Comparison of ENCODE assay signal across 31 mouse cellular contexts in the genomic region with DNA sequence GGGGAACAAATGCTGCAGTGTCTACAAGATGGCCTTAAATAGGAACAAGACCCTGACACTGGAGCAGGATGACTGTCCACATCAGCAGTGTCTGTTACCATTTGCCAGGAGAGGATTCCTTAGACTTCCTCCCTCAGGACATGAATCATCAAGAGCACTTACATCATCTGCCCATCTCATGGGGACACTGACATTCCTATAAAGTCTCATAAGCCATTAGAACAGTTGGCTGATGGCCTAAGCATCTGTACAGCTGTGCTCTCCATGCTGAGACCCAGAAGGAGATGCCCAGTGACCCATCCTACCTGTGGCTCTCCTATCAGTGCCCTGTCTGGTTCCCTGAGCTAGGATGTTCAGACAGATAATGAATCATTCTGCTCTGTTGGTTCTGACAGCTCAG. TPM values are rescaled to one million over a fixed set of nuclear protein-coding genes. Genes with fewer than 3 reads are reported as not detected.
DNase-seq lines count a peak whose midpoint lies in the region; ATAC-seq and TF ChIP-seq lines count a peak whose summit lies in the region.
"Had no signal": no experiment of that assay in that cellular context is flagged by ENCODE, and none has a peak within 500 bp of the region (broad histone marks: within the 10 kb centered on the region; RNA-seq: fewer than 3 reads in every experiment).

No protein-coding gene starts in this region.

- H3K9ac ChIP-seq in heart, embryonic 12.5 days = no peak overlapping the region
- no peak overlapping the region for H3K9ac ChIP-seq in forebrain, postnatal 0 days
- H3K9ac ChIP-seq: forebrain, embryonic 13.5 days; heart, embryonic 13.5 days; hindbrain, embryonic 14.5 days had no signal

- H3K9me3 ChIP-seq in heart, embryonic 12.5 days (replicated peaks) = no peaks in the 10 kb centered on the region
- no peaks in the 10 kb centered on the region for H3K9me3 ChIP-seq in megakaryocyte, embryonic 14.5 days
- H3K9me3 ChIP-seq in forebrain, postnatal 0 days (ENCODE audit: low read length) = no peaks in the 10 kb centered on the region
- H3K9me3 ChIP-seq: forebrain, embryonic 10.5 days; forebrain, embryonic 13.5 days; heart, embryonic 13.5 days had no signal

- peak; percentile 76 for DNase-seq in heart, adult 11 months
- DNase-seq in NIH3T3 (ENCODE audit: low read depth) = peak; percentile 7
- DNase-seq in cerebellum, adult 2 months = no peak
- no peak for DNase-seq in forebrain, postnatal 0 days
- DNase-seq: adrenal gland, adult 2 months; adrenal gland, postnatal 14 days; cerebellum, adult 11 months; cerebellum, adult 9-10 months; cerebellum, postnatal 14 days; gastrocnemius, adult 2 months; gastrocnemius, postnatal 14 days; heart, adult 18-20 months; heart, postnatal 36 days had no signal

- ATAC-seq in heart, embryonic 12.5 days (ENCODE audit: insufficient number of reproducible peaks, low FRiP score) = no peak
- ATAC-seq in megakaryocyte, adult 5-6 weeks (ENCODE audit: poor library complexity, severe bottlenecking) = no peak
- no peak for ATAC-seq in forebrain, postnatal 0 days
- ATAC-seq: forebrain, embryonic 13.5 days; forebrain, embryonic 16.5 days; hindbrain, postnatal 0 days; inflammation-experienced regulatory T-cells, adult 6 months; intestine, embryonic 16.5 days had no signal

- no peak for TF ChIP-seq CTCF in cerebellum, adult 2 months (IDR thresholded peaks at IDR 0.05; ENCODE audit: borderline replicate concordance, insufficient read depth, low read depth, low read length)
- no peak for TF ChIP-seq CTCF in forebrain, postnatal 0 days (IDR thresholded peaks at IDR 0.05; ENCODE audit: low read depth)

- no peak for TF ChIP-seq POLR2A in cerebellum, adult 2 months (IDR thresholded peaks at IDR 0.05; ENCODE audit: borderline replicate concordance, insufficient read depth, low read length)

- H3K27me3 ChIP-seq in heart, embryonic 12.5 days (replicated peaks) = no peaks in the 10 kb centered on the region
- no peaks in the 10 kb centered on the region for H3K27me3 ChIP-seq in megakaryocyte, embryonic 14.5 days (replicated peaks)
- H3K27me3 ChIP-seq in cerebellum, adult 2 months (ENCODE audit: control insufficient read depth, insufficient read depth, low read length) = no peaks in the 10 kb centered on the region
- no peaks in the 10 kb centered on the region for H3K27me3 ChIP-seq in forebrain, postnatal 0 days (ENCODE audit: insufficient read depth, low read length)
- H3K27me3 ChIP-seq: forebrain, embryonic 13.5 days; heart, embryonic 13.5 days had no signal

- no peak overlapping the region for H3K4me2 ChIP-seq in heart, embryonic 12.5 days
- no peak overlapping the region for H3K4me2 ChIP-seq in forebrain, postnatal 0 days (ENCODE audit: low read depth)
- H3K4me2 ChIP-seq: forebrain, embryonic 13.5 days; heart, embryonic 13.5 days; hindbrain, embryonic 14.5 days had no signal

- no peaks in the 10 kb centered on the region for H3K36me3 ChIP-seq in heart, embryonic 12.5 days
- H3K36me3 ChIP-seq in megakaryocyte, embryonic 14.5 days (replicated peaks; ENCODE audit: low read length) = no peaks in the 10 kb centered on the region
- no peaks in the 10 kb centered on the region for H3K36me3 ChIP-seq in forebrain, postnatal 0 days (ENCODE audit: insufficient read depth)
- H3K36me3 ChIP-seq: forebrain, embryonic 10.5 days; heart, embryonic 13.5 days had no signal

- no peak overlapping the region for H3K27ac ChIP-seq in heart, embryonic 12.5 days (ENCODE audit: poor library complexity, severe bottlenecking)
- no peak overlapping the region for H3K27ac ChIP-seq in cerebellum, adult 2 months (ENCODE audit: insufficient read depth, low read length)
- H3K27ac ChIP-seq in forebrain, postnatal 0 days (ENCODE audit: low read depth, low read length) = no peak overlapping the region
- H3K27ac ChIP-seq: forebrain, embryonic 10.5 days; forebrain, embryonic 13.5 days; gastrocnemius, adult 2 months; heart, embryonic 13.5 days; hindbrain, embryonic 14.5 days; hindbrain, postnatal 0 days had no signal

- no peaks in the 10 kb centered on the region for H3K4me1 ChIP-seq in heart, embryonic 12.5 days (replicated peaks)
- peaks cover 53% of the 10 kb centered on the region for H3K4me1 ChIP-seq in megakaryocyte, embryonic 14.5 days
- H3K4me1 ChIP-seq in cerebellum, adult 2 months (ENCODE audit: control insufficient read depth, insufficient read depth, low read length) = no peaks in the 10 kb centered on the region
- no peaks in the 10 kb centered on the region for H3K4me1 ChIP-seq in forebrain, postnatal 0 days (ENCODE audit: insufficient read depth)
- H3K4me1 ChIP-seq: forebrain, embryonic 10.5 days; forebrain, embryonic 13.5 days; heart, embryonic 13.5 days had no signal

- H3K4me3 ChIP-seq in heart, embryonic 12.5 days = no peak overlapping the region
- H3K4me3 ChIP-seq in megakaryocyte, embryonic 14.5 days (replicated peaks) = peak overlapping the region; percentile 46
- no peak overlapping the region for H3K4me3 ChIP-seq in cerebellum, adult 2 months (replicated peaks; ENCODE audit: insufficient read depth, low read depth, low read length)
- no peak overlapping the region for H3K4me3 ChIP-seq in forebrain, postnatal 0 days (ENCODE audit: low read depth, low read length)
- H3K4me3 ChIP-seq: forebrain, embryonic 10.5 days; forebrain, embryonic 13.5 days; gastrocnemius, adult 2 months; heart, embryonic 13.5 days had no signal

RNA-seq across cellular contexts. Expression of gene Psg19, which starts 5.2 kb away (rescaled TPM):
- not detected in 2 replicates for polyA plus RNA-seq in heart, embryonic 12.5 days (2016; fragmentation: Nextera tagmentation; extraction: Ambion mirVana)
- not detected in 2 replicates for polyA plus RNA-seq in megakaryocyte, embryonic 14.5 days (2012; ENCODE audit: insufficient read depth, low replicate concordance)
- not detected in 2 replicates for total RNA-seq in megakaryocyte, adult 5-6 weeks (2015)
- total RNA-seq in megakaryocyte, adult 5-6 weeks (2017) = not detected in 2 replicates
- polyA plus RNA-seq in cerebellum, adult 2 months (2012; rRNA removed) = 0.08 TPM in 1 of 2 replicates, not detected in the other
- total RNA-seq in forebrain, postnatal 0 days (2014; rRNA removed) = not detected in 2 replicates
- not detected in 2 replicates for polyA plus RNA-seq in forebrain, postnatal 0 days (2015; fragmentation: Nextera tagmentation; extraction: Ambion mirVana)
- total RNA-seq: adrenal gland, adult 2 months; adrenal gland, postnatal 14 days; adrenal gland, postnatal 4 days; ES-E14; gastrocnemius, adult 2 months; gastrocnemius, postnatal 14 days; gastrocnemius, postnatal 4 days; heart, adult 18-20 months; heart, postnatal 36 days; hindbrain, postnatal 0 days had no signal
- polyA plus RNA-seq: adrenal gland, adult 2 months; embryonic facial prominence, embryonic 11.5 days; embryonic facial prominence, embryonic 14.5 days; forebrain, embryonic 10.5 days; forebrain, embryonic 13.5 days; forebrain, embryonic 16.5 days; heart, embryonic 13.5 days; heart, embryonic 16.5 days; hindbrain, embryonic 11.5 days; hindbrain, embryonic 14.5 days; hindbrain, postnatal 0 days; inflammation-experienced regulatory T-cells, adult 6 months; intestine, embryonic 16.5 days had no signal

RNA-seq across cellular contexts. Expression of gene Psg17, which starts 17.9 kb away (rescaled TPM):
- polyA plus RNA-seq in heart, embryonic 12.5 days (2016; fragmentation: Nextera tagmentation; extraction: Ambion mirVana) = not detected in 2 replicates
- polyA plus RNA-seq in megakaryocyte, embryonic 14.5 days (2012; ENCODE audit: insufficient read depth, low replicate concordance) = not detected in 2 replicates
- not detected in 2 replicates for total RNA-seq in megakaryocyte, adult 5-6 weeks (2015)
- total RNA-seq in megakaryocyte, adult 5-6 weeks (2017) = not detected in 2 replicates
- 0.15 TPM in 1 of 2 replicates, not detected in the other for polyA plus RNA-seq in cerebellum, adult 2 months (2012; rRNA removed)
- not detected in 2 replicates for total RNA-seq in forebrain, postnatal 0 days (2014; rRNA removed)
- not detected in 2 replicates for polyA plus RNA-seq in forebrain, postnatal 0 days (2015; fragmentation: Nextera tagmentation; extraction: Ambion mirVana)
- total RNA-seq: adrenal gland, adult 2 months; adrenal gland, postnatal 14 days; adrenal gland, postnatal 4 days; ES-E14; gastrocnemius, adult 2 months; gastrocnemius, postnatal 14 days; gastrocnemius, postnatal 4 days; heart, adult 18-20 months; heart, postnatal 36 days; hindbrain, postnatal 0 days had no signal
- polyA plus RNA-seq: adrenal gland, adult 2 months; embryonic facial prominence, embryonic 11.5 days; forebrain, embryonic 13.5 days; forebrain, embryonic 16.5 days; heart, embryonic 13.5 days; heart, embryonic 16.5 days; hindbrain, embryonic 11.5 days; hindbrain, postnatal 0 days; inflammation-experienced regulatory T-cells, adult 6 months had no signal

RNA-seq across cellular contexts. Expression of gene Mill2, which starts 36.2 kb away (rescaled TPM):
- 0.17 and 0.31 TPM in 2 replicates for polyA plus RNA-seq in heart, embryonic 12.5 days (2016; fragmentation: Nextera tagmentation; extraction: Ambion mirVana)
- polyA plus RNA-seq in megakaryocyte, embryonic 14.5 days (2012; ENCODE audit: insufficient read depth, low replicate concordance) = 0.79 TPM in 1 of 2 replicates, not detected in the other
- not detected in 2 replicates for total RNA-seq in megakaryocyte, adult 5-6 weeks (2015)
- 0.08 TPM in 1 of 2 replicates, not detected in the other for total RNA-seq in megakaryocyte, adult 5-6 weeks (2017)
- polyA plus RNA-seq in cerebellum, adult 2 months (2012; rRNA removed) = 2.0 and 2.1 TPM in 2 replicates
- total RNA-seq in forebrain, postnatal 0 days (2014; rRNA removed) = 0.95 and 2.1 TPM in 2 replicates
- 0.53 and 0.54 TPM in 2 replicates for polyA plus RNA-seq in forebrain, postnatal 0 days (2015; fragmentation: Nextera tagmentation; extraction: Ambion mirVana)
- polyA plus RNA-seq: forebrain, embryonic 10.5 days had no signal

Comparison
In these comparisons a context has a peak if more than half of its experiments do, and no peak if none do; other contexts are left out.
1. DNase-seq: peak in heart, adult 11 months (single experiment) and NIH3T3 (single experiment); none in cerebellum, adult 2 months (0 of 2) and forebrain, postnatal 0 days (single experiment).